Mouse (Mus musculus): ENCODE measurements around the gene Anxa3.

GRCm38 (mm10) chr5:96768846-96769471, 24.2 kb upstream of the Anxa3 start:
- no peak for TF ChIP-seq POLR2A (IDR thresholded peaks at IDR 0.05; ENCODE audit: borderline replicate concordance, low read depth, low read length)
- peak; percentile 52; the same call in 1 of the 2 replicates for TF ChIP-seq CTCF (IDR thresholded peaks at IDR 0.05; ENCODE audit: low read depth, low read length)

Measured in bone marrow macrophage, adult 2 months (primary cell).